Mouse (Mus musculus) neural tube, embryonic 11.5 days (tissue): ENCODE results near the gene Prkacb. TPM values are rescaled to one million over a fixed set of nuclear protein-coding genes. Genes with fewer than 3 reads are reported as not detected.

Source experiments
- ATAC-seq: fragments of 200-750 bp; cut with Nextera tagmentation; 2 replicates; pipeline ENCODE4 v1.8.0; 2017; ENCODE audit warnings: moderate number of reproducible peaks, mild to moderate bottlenecking, moderate TSS enrichment, moderate library complexity; ENCODE audit not compliant: insufficient read depth, low FRiP score, low TSS enrichment
- DNase-seq: peaks from one replicate; pipeline ENCODE4 v3.0.0-alpha.2; 2015; ENCODE audit warnings: low spot score
- H3K27ac ChIP-seq: fragments of 300-500 bp; sonication (generic); 2 replicates; pipeline ENCODE4 v1.5.1; 2014; ENCODE audit warnings: low read depth, mild to moderate bottlenecking, low read length
- H3K27me3 ChIP-seq: fragments of 300-500 bp; sonication (generic); 2 replicates; pipeline ENCODE4 v1.6.1; 2014; ENCODE audit warnings: mild to moderate bottlenecking, low read length, mixed read lengths; ENCODE audit not compliant: control insufficient read depth, insufficient read depth
- H3K36me3 ChIP-seq: fragments of 300-500 bp; sonication (generic); 2 replicates; pipeline ENCODE4 v1.6.1; 2014; ENCODE audit warnings: mild to moderate bottlenecking, low read length, moderate library complexity, mixed read lengths; ENCODE audit not compliant: control insufficient read depth, insufficient read depth
- H3K4me1 ChIP-seq: fragments of 300-500 bp; sonication (generic); 2 replicates; pipeline ENCODE4 v1.6.1; 2014; ENCODE audit warnings: low read length, mixed read lengths; ENCODE audit not compliant: control insufficient read depth, insufficient read depth
- H3K4me2 ChIP-seq: fragments of 300-500 bp; sonication (generic); 2 replicates; pipeline ENCODE4 v1.6.1; 2014; ENCODE audit warnings: low read depth, mild to moderate bottlenecking, moderate library complexity
- H3K4me3 ChIP-seq: fragments of 300-500 bp; sonication (generic); 2 replicates; pipeline ENCODE4 v1.5.1; 2014; ENCODE audit warnings: low read depth, low read length
- H3K9ac ChIP-seq: fragments of 300-500 bp; sonication (generic); 2 replicates; pipeline ENCODE4 v1.6.1; 2014; ENCODE audit warnings: mild to moderate bottlenecking, low read length
- H3K9me3 ChIP-seq: fragments of 300-500 bp; sonication (generic); 2 replicates; pipeline ENCODE4 v1.6.1; 2016; ENCODE audit warnings: low read length; ENCODE audit not compliant: control insufficient read depth
- WGBS: fragments of 180-500 bp; shearing (Covaris S2); extraction: QIAGEN DNeasy Blood & Tissue Kit; methylation state at CpG from one replicate; pipeline ENCODE4 v1.1.7; 2014; 5-methylcytosine and 5-hydroxymethylcytosine counted together
- polyA plus RNA-seq: library from polyadenylated mRNA; unstranded; fragments of >200 nt; fragmentation: Nextera tagmentation; extraction: Ambion mirVana; gene quantifications from 2 replicates; pipeline ENCODE4 v1.2.1, GENCODE M21; 2014

Prkacb gene
- polyA plus RNA-seq, 1 experiment from 2014 or later, result 80.6 TPM

GRCm38 (mm10) chr3:146723037-146723436 is 89.8 kb downstream of the Prkacb start:
- WGBS, result 71% methylated on average over 3 of the region's 3 CpGs
- no peak for DNase-seq
- no peak for ATAC-seq

DNA sequence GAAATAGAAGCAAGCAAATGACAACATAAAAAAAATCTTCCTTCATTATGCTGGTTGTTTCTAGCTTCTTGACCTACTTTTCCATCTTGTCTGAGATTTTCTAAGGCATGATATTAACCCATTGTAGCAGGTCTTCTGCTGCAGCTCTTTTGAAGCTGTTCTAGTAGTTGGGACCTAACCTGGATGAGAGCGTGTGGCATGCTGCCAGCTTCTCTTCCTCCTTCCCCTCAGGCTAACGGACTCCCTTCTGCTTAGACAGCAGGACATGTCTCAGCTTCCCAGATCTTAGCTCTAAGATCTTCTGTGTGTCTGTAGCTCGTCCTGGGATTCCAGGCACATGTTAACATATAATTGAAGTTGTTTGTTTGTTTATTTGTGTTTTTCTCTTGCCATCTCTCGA is 93.1 kb downstream of the Prkacb start:
- Histone ChIP-seq H3K4me1 (no peaks in the 10 kb centered on the region), H3K4me3 (no peak overlapping the region), H3K9me3 (no peaks in the 10 kb centered on the region), H3K27ac (no peak overlapping the region), H3K36me3 (no peaks in the 10 kb centered on the region), H3K4me2 (no peak overlapping the region), H3K9ac (no peak overlapping the region), H3K27me3 (no peaks in the 10 kb centered on the region)
- WGBS, result 81% methylated on average over 4 of the region's 4 CpGs
- no peak for ATAC-seq
- no peak for DNase-seq

More at GRCm38 (mm10) chr3:146723037-146723436, 89.8 kb downstream of the Prkacb start:
- Histone ChIP-seq H3K4me3 (no peak overlapping the region), H3K9me3 (no peaks in the 10 kb centered on the region), H3K9ac (no peak overlapping the region), H3K4me2 (no peak overlapping the region), H3K4me1 (no peaks in the 10 kb centered on the region), H3K27ac (no peak overlapping the region), H3K27me3 (no peaks in the 10 kb centered on the region), H3K36me3 (peaks cover 2% of the 10 kb centered on the region; the same call in 1 of the 2 replicates)

- Histone ChIP-seq H3K4me2 (no peak overlapping the region), H3K4me3 (no peak overlapping the region), H3K9me3 (no peaks in the 10 kb centered on the region), H3K36me3 (no peaks in the 10 kb centered on the region), H3K9ac (no peak overlapping the region), H3K27ac (no peak overlapping the region), H3K27me3 (no peaks in the 10 kb centered on the region), H3K4me1 (no peaks in the 10 kb centered on the region)
- 66% methylated on average over 5 of the region's 5 CpGs for WGBS
- ATAC-seq, result no peak
- no peak for DNase-seq
These were observed 94.5 kb downstream of the Prkacb start for GRCm38 (mm10) chr3:146718251-146718650.

DNA sequence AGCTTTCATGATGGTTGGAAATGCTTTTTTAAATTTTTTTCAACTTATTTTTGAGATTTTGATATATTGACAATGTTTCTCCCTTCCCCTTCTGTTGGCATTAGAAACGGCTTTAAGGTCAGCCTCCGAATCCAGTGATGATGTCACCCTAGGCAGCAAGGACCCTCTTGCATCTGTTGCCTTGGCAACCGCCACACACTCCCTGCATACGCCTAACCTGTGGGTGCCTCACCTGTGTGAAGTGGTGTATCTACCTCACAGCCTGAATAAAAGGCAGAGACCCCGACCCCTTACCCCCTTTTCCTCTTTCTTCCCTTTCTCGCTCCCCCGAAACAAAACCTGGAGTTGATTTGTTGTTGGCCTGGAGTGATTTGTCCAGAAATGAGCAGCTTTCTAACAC is 100.5 kb downstream of the Prkacb start:
- Histone ChIP-seq H3K4me3 (no peak overlapping the region), H3K36me3 (no peaks in the 10 kb centered on the region), H3K9me3 (no peaks in the 10 kb centered on the region), H3K4me2 (no peak overlapping the region), H3K27me3 (no peaks in the 10 kb centered on the region), H3K9ac (no peak overlapping the region), H3K4me1 (no peaks in the 10 kb centered on the region), H3K27ac (no peak overlapping the region)
- DNase-seq, result no peak
- WGBS, result 80% methylated on average over 7 of the region's 7 CpGs
- no peak for ATAC-seq

GRCm38 (mm10) chr3:146711559-146711958 is 101.2 kb downstream of the Prkacb start:
- Histone ChIP-seq H3K9me3 (no peaks in the 10 kb centered on the region), H3K36me3 (no peaks in the 10 kb centered on the region), H3K4me3 (no peak overlapping the region), H3K9ac (no peak overlapping the region), H3K27ac (no peak overlapping the region), H3K4me1 (no peaks in the 10 kb centered on the region), H3K4me2 (no peak overlapping the region), H3K27me3 (no peaks in the 10 kb centered on the region)
- ATAC-seq (no peak), DNase-seq (no peak)
- 78% methylated on average over 6 of the region's 6 CpGs for WGBS

DNA sequence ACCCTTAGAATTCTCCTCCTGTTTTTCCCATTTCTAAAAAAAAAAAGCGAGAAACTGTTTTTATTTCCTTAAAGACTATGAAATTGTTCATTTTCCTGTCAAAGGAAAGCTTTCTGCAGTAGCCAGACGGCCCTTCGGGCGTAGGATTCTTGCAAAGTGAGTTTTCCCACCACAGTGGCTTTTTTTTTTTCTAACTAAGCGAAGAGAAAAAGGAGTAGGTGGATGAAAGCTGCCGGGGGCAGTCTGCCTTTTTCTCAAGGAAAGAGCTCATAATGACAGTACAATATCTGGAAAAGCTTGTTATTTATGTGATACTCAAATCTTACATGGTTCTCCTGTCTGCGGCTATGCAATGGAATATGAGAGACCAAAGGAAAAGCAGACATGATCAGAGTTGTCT is 101.7 kb downstream of the Prkacb start:
- 85% methylated on average over 7 of the region's 7 CpGs for WGBS
- Histone ChIP-seq H3K4me3 (no peak overlapping the region), H3K4me2 (no peak overlapping the region), H3K9ac (no peak overlapping the region), H3K27ac (no peak overlapping the region), H3K27me3 (no peaks in the 10 kb centered on the region), H3K4me1 (no peaks in the 10 kb centered on the region), H3K9me3 (no peaks in the 10 kb centered on the region), H3K36me3 (no peaks in the 10 kb centered on the region)
- ATAC-seq (no peak), DNase-seq (no peak)

GRCm38 (mm10) chr3:146709086-146709485 is 103.7 kb downstream of the Prkacb start:
- Histone ChIP-seq H3K9me3 (no peaks in the 10 kb centered on the region), H3K4me1 (no peaks in the 10 kb centered on the region), H3K36me3 (no peaks in the 10 kb centered on the region), H3K4me2 (no peak overlapping the region), H3K27ac (no peak overlapping the region), H3K4me3 (no peak overlapping the region), H3K27me3 (no peaks in the 10 kb centered on the region), H3K9ac (no peak overlapping the region)
- DNase-seq (no peak), ATAC-seq (no peak)
- WGBS, result 94% methylated on average over 1 of the region's 1 CpGs

- no peaks in the 10 kb centered on the region for H3K9me3 ChIP-seq
- H3K4me1 ChIP-seq, result no peaks in the 10 kb centered on the region
- no peaks in the 10 kb centered on the region for H3K36me3 ChIP-seq
- no peak overlapping the region for H3K9ac ChIP-seq
- 78% methylated on average over 3 of the region's 3 CpGs for WGBS
- ATAC-seq, result no peak
- H3K27me3 ChIP-seq, result no peaks in the 10 kb centered on the region
- no peak overlapping the region for H3K27ac ChIP-seq
- H3K4me2 ChIP-seq, result no peak overlapping the region
- no peak for DNase-seq
- H3K4me3 ChIP-seq, result no peak overlapping the region
These were observed 104.4 kb downstream of the Prkacb start for GRCm38 (mm10) chr3:146708381-146708780.

GRCm38 (mm10) chr3:146704099-146704498 is 108.7 kb downstream of the Prkacb start:
- Histone ChIP-seq H3K4me1 (no peaks in the 10 kb centered on the region), H3K9ac (no peak overlapping the region), H3K9me3 (no peaks in the 10 kb centered on the region), H3K4me3 (no peak overlapping the region), H3K27ac (no peak overlapping the region), H3K36me3 (no peaks in the 10 kb centered on the region), H3K4me2 (no peak overlapping the region), H3K27me3 (no peaks in the 10 kb centered on the region)
- no peak for ATAC-seq
- DNase-seq, result no peak
- WGBS, result 91% methylated on average over 4 of the region's 4 CpGs
